Mouse (Mus musculus) fat pad, adult 2 months (tissue): ENCODE results near the gene Wfdc11.
"Not testable (repeated sequence)": the region's sequence is repeated elsewhere in the genome, so short reads cannot be mapped to it uniquely, and the experiment has no call there.

Experiments
- DNase-seq: peaks from one replicate; pipeline ENCODE4 v3.0.0-alpha.2; 2011; ENCODE audit warnings: low read depth, low spot score; ENCODE audit errors: extremely low read depth

Wfdc11 gene

GRCm38 (mm10) chr2:164641129-164641528, 32.8 kb downstream of the Wfdc11 start:
- no peak for DNase-seq

- DNase-seq: no peak
These were observed 35.2 kb downstream of the Wfdc11 start, which contains the start of gene Wfdc16 for GRCm38 (mm10) chr2:164638696-164639095. TSS of gene Wfdc16 (minus strand) at chr2:164638796.

- DNase-seq: no peak
These were observed 38.6 kb downstream of the Wfdc11 start for GRCm38 (mm10) chr2:164635266-164635665.

DNA sequence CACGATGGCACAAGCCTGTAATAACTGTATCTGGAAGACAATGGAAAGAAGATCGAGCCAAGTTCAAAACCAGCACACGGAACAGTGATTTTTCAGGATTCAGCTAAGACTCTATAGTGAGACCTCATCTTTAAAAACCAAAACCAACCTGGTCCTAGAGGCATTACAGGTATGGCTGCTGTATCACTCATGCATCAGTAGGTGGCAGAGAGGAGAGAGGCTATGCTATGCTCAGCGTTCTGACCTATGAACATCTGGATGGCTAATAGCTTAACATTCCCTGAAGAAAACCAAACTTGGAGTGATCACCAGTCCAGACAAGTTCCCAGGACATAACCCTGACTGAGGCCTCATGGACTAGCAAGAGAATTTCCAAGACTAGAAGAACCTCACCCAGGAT, 52.1 kb downstream of the Wfdc11 start:
- DNase-seq: no peak

DNA sequence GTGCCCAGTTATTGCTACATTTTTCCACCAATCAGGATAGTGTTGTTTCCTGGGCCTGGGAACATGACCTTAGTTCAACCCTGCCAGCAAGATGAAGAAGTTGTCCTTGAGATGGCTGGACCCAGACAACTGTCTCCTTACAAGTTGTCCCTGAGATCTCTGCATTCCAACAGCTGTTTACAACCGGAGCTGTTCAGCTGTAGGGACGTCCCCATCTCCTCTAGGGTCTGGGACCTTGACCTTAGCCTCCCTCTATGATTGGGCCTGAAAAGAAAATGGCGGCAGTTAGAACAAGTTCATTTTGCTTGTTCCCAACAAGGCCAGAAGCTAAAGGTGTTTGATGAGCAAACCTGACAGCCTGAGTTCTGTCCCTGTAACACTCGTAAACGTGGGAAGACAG, 54.8 kb downstream of the Wfdc11 start:
- no peak for DNase-seq

DNA sequence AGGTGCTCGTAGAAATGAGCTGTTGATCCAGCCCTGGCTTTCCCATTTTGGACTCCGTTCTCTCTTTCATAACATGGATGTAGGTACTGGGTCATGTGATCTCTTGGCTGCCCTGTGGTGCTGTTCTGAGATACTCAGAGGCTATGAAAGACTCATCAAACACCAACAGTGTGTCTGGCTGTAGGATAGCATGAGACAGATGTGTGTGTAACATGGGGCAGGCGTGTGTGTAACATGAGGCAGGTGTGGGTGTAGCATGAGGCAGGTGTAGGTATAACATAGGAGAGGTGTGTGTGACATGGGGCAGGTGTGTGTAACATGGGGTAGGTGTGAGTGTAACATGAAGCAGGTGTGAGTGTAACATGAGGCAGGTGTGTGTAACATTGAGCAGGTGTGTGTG, 58.5 kb downstream of the Wfdc11 start:
- no peak for DNase-seq

- not testable (repeated sequence) for DNase-seq
These were observed 60.4 kb downstream of the Wfdc11 start, which contains the start of the genes Wfdc6b and Wfdc8 for GRCm38 (mm10) chr2:164613471-164613870. TSS of gene Wfdc6b (plus strand) at chr2:164613522. TSS of gene Wfdc8 (minus strand) at chr2:164613626.
